Mouse (Mus musculus) neural tube, embryonic 10.5 days (tissue): ENCODE data around the gene Rpn1.

Source experiments
- DNase-seq: peaks from one replicate; pipeline ENCODE4 v3.0.0-alpha.2; 2017; ENCODE audit warnings: low spot score; ENCODE audit errors: extremely low spot score

Rpn1 gene

GRCm38 (mm10) chr6:88065116-88065515 lies 19.2 kb upstream of the Rpn1 start:
- DNase-seq: no peak

- DNase-seq: no peak
These were observed 18.3 kb upstream of the Rpn1 start for GRCm38 (mm10) chr6:88065968-88066367.

- no peak for DNase-seq
These were observed 16.6 kb upstream of the Rpn1 start for GRCm38 (mm10) chr6:88067722-88068121.

GRCm38 (mm10) chr6:88068739-88069138 lies 15.5 kb upstream of the Rpn1 start:
- no peak for DNase-seq

GRCm38 (mm10) chr6:88070468-88070867 lies 13.8 kb upstream of the Rpn1 start:
- no peak for DNase-seq

- no peak for DNase-seq
These were observed 13.1 kb upstream of the Rpn1 start for GRCm38 (mm10) chr6:88071216-88071615.

GRCm38 (mm10) chr6:88074752-88075554 lies 9.3 kb upstream of the Rpn1 start:
- DNase-seq: peak; percentile 94

- DNase-seq: no peak
These were observed 8.2 kb upstream of the Rpn1 start for GRCm38 (mm10) chr6:88075960-88076517.

- DNase-seq: no peak
These were observed 1.2 kb upstream of the Rpn1 start for GRCm38 (mm10) chr6:88083095-88083494.

- no peak for DNase-seq
These were observed 610 bp upstream of the Rpn1 start for GRCm38 (mm10) chr6:88083672-88084071.

- DNase-seq: no peak
These were observed 4.7 kb downstream of the Rpn1 start for GRCm38 (mm10) chr6:88088971-88089370.

- DNase-seq: no peak
These were observed 11.1 kb downstream of the Rpn1 start for GRCm38 (mm10) chr6:88095377-88095776.

GRCm38 (mm10) chr6:88102096-88102495 lies 17.8 kb downstream of the Rpn1 start:
- DNase-seq: no peak

- peak; percentile 94 for DNase-seq
These were observed 21.7 kb downstream of the Rpn1 start for GRCm38 (mm10) chr6:88105783-88106611.

- no peak for DNase-seq
These were observed 22.4 kb downstream of the Rpn1 start for GRCm38 (mm10) chr6:88106612-88107123.

- DNase-seq: no peak
These were observed 23.6 kb downstream of the Rpn1 start for GRCm38 (mm10) chr6:88107661-88108535.

- peak; percentile 73 for DNase-seq
These were observed 28.9 kb downstream of the Rpn1 start for GRCm38 (mm10) chr6:88113139-88113538.

- no peak for DNase-seq
These were observed 30.1 kb downstream of the Rpn1 start for GRCm38 (mm10) chr6:88114414-88114813.

- DNase-seq: no peak
These were observed 32.3 kb downstream of the Rpn1 start for GRCm38 (mm10) chr6:88116347-88117183.

GRCm38 (mm10) chr6:88117184-88117575 lies 32.9 kb downstream of the Rpn1 start:
- DNase-seq: no peak
